Mouse (Mus musculus) lung, postnatal 0 days (tissue): ENCODE results near the gene Lamp1. TPM values are rescaled to one million over a fixed set of nuclear protein-coding genes. Genes with fewer than 3 reads are reported as not detected.

Source experiments
- ATAC-seq: fragments of 200-750 bp; cut with Nextera tagmentation; 2 replicates; pipeline ENCODE4 v1.8.0; 2017; ENCODE audit warnings: moderate library complexity
- DNase-seq: peaks from one replicate; pipeline ENCODE4 v3.0.0-alpha.2; 2016; ENCODE audit warnings: low spot score
- H3K27ac ChIP-seq: fragments of 300-500 bp; sonication (generic); 2 replicates; pipeline ENCODE4 v1.5.1; 2014; ENCODE audit warnings: antibody characterized with exemption, mild to moderate bottlenecking, low read length, mixed read lengths
- H3K27me3 ChIP-seq: fragments of 300-500 bp; sonication (generic); replicated peaks from 2 replicates; pipeline ENCODE4 v1.6.1; 2014; ENCODE audit warnings: low read length, mixed read lengths; ENCODE audit not compliant: insufficient read depth
- H3K36me3 ChIP-seq: fragments of 300-500 bp; sonication (generic); 2 replicates; pipeline ENCODE4 v1.6.1; 2014; ENCODE audit warnings: low read length, mixed read lengths; ENCODE audit not compliant: insufficient read depth
- H3K4me1 ChIP-seq: fragments of 300-500 bp; sonication (generic); 2 replicates; pipeline ENCODE4 v1.6.1; 2014; ENCODE audit warnings: antibody characterized with exemption, low read depth, low read length, mixed read lengths; ENCODE audit not compliant: insufficient read depth
- H3K4me2 ChIP-seq: fragments of 300-500 bp; sonication (generic); replicated peaks from 2 replicates; pipeline ENCODE4 v1.6.1; 2014; ENCODE audit warnings: low read depth, mild to moderate bottlenecking, low read length, moderate library complexity, mixed read lengths
- H3K4me3 ChIP-seq: fragments of 300-500 bp; sonication (generic); 2 replicates; pipeline ENCODE4 v1.5.1; 2014; ENCODE audit warnings: low read depth, low read length
- H3K9ac ChIP-seq: fragments of 300-500 bp; sonication (generic); replicated peaks from 2 replicates; pipeline ENCODE4 v1.6.1; 2014; ENCODE audit warnings: low read depth, mild to moderate bottlenecking
- H3K9me3 ChIP-seq: fragments of 300-500 bp; sonication (generic); 2 replicates; pipeline ENCODE4 v1.6.1; 2016; ENCODE audit warnings: low read length, mixed read lengths
- CTCF ChIP-seq: IDR thresholded peaks from 2 replicates; pipeline ENCODE4 v1.5.1; 2016; ENCODE audit warnings: antibody characterized with exemption, mild to moderate bottlenecking
- EP300 ChIP-seq: IDR thresholded peaks from 2 replicates; pipeline ENCODE4 v1.6.1; 2016; ENCODE audit warnings: antibody characterized with exemption, mild to moderate bottlenecking, control low read depth
- WGBS: fragments of 180-500 bp; shearing (Covaris S2); extraction: QIAGEN DNeasy Blood & Tissue Kit; methylation state at CpG from one replicate; pipeline ENCODE4 v1.1.7; 2014; 5-methylcytosine and 5-hydroxymethylcytosine counted together
- polyA plus RNA-seq: library from polyadenylated mRNA; unstranded; fragments of >200 nt; fragmentation: Nextera tagmentation; extraction: Ambion mirVana; gene quantifications from 2 replicates; pipeline ENCODE4 v1.2.1, GENCODE M21; 2015

Lamp1 gene
- polyA plus RNA-seq, 1 experiment from 2014 or later, result 522 TPM

DNA sequence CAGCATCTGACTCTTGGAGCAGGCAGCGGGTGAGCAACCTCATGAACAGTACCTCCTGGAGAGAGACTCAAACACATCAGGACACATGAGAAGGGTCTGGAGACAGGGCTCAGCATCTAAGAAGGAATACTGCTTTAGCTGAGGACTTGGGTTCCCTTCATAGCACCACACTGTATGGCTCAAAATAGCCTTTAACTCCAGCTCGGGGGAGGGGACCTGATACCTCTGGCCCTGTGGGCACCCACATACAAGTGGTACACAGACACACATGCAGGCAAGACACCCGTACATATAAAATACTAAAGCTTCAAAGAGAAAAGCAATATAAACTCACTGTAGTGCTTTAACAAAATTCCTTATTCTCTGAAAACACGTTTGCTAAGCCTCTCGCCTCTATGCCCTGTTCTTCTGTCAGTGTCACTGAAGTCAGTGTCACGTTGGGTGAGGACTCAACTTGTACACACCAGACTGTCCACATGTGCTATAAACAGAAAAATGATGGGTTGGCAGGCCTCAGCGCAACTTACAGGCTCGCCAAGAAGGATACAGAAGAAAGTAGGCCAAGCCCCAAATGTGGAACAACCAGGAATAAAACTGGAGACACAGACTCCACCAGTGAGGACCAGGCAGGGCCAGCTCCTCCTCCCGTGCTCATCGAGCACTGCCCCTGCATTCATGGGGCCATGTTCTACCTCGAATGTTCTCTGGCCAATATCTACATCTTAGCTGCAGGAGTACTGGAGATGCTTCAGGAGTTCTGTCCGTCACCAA is 2.4 kb upstream of the Lamp1 start:
- Histone ChIP-seq H3K27ac (no peak overlapping the region), H3K36me3 (no peaks in the 10 kb centered on the region), H3K27me3 (no peaks in the 10 kb centered on the region), H3K9ac (no peak overlapping the region), H3K4me3 (no peak overlapping the region), H3K9me3 (no peaks in the 10 kb centered on the region), H3K4me1 (peaks cover 10% of the 10 kb centered on the region; the same call in 1 of the 2 replicates), H3K4me2 (no peak overlapping the region)
- TF ChIP-seq EP300 (no peak), CTCF (no peak)
- 68% methylated on average over 12 of the region's 12 CpGs for whole genome bisulfite sequencing
- ATAC-seq (no peak), DNase-seq (no peak)

DNA sequence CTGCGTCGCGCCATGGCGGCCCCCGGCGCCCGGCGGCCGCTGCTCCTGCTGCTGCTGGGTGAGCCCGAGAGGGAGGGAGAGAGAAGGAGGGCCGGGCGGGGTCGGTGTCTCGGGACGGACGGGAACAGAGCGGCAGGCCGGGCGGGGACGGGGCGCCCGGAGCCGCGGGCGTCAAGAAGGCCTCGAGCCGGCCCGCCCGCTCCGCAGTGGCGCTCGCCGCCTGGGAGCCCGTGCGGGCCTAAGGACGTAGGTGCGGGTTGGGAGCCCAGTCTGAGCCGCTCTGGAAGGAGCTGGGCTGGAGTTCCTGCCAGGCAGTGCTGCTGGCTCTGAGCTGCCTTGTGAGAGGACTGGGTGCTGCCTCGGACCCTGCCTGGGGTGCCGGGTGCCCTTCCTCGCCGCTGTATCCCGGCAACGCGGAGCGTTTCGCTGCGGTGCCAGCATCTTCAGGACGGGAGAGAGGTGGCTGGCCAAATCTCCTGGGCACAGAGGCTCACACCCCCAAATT is 468 bp downstream of the Lamp1 start:
- H3K27me3 ChIP-seq, result no peaks in the 10 kb centered on the region
- ATAC-seq, result peak; percentile 71
- H3K9ac ChIP-seq, result peak overlapping the region; percentile 93
- H3K9me3 ChIP-seq, result no peaks in the 10 kb centered on the region
- H3K4me2 ChIP-seq, result peak overlapping the region; percentile 82
- peaks cover 10% of the 10 kb centered on the region; the same call in 1 of the 2 replicates for H3K4me1 ChIP-seq
- H3K27ac ChIP-seq, result peak overlapping the region; percentile 92
- DNase-seq, result peak; percentile 33
- H3K36me3 ChIP-seq, result no peaks in the 10 kb centered on the region
- peak overlapping the region; percentile 97 for H3K4me3 ChIP-seq
- no peak for TF ChIP-seq EP300
- TF ChIP-seq CTCF, result no peak
- under 1% methylated on average over 34 of the region's 49 CpGs for WGBS

DNA sequence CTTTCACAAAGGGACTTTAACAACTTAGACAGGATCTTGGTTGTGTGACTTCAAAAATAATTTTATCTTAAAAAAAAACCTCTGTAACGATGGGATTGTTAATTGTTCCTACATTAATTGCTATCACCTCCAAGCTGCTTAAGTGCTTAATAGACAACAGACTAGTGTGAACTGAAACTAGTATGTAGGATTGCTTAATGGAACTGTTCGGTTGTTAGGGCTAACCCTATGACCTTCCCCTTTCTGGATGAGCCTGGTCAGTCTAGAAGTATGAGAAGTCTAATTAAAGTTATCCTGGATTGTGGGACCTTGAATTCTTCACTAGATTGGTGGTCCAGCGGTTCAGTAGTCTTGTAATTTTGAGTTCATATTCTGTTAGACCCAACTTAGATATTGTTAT is 1.7 kb downstream of the Lamp1 start:
- ATAC-seq (no peak), DNase-seq (peak; percentile 23)
- Histone ChIP-seq H3K36me3 (no peaks in the 10 kb centered on the region), H3K9me3 (no peaks in the 10 kb centered on the region), H3K4me1 (peaks cover 10% of the 10 kb centered on the region; the same call in 1 of the 2 replicates), H3K4me3 (peak overlapping the region; percentile 97; the same call in 1 of the 2 replicates), H3K27ac (no peak overlapping the region), H3K27me3 (no peaks in the 10 kb centered on the region), H3K9ac (peak overlapping the region; percentile 93), H3K4me2 (peak overlapping the region; percentile 82)
- WGBS, result 78% methylated on average over 3 of the region's 3 CpGs
- TF ChIP-seq CTCF, result no peak
- no peak for TF ChIP-seq EP300

DNA sequence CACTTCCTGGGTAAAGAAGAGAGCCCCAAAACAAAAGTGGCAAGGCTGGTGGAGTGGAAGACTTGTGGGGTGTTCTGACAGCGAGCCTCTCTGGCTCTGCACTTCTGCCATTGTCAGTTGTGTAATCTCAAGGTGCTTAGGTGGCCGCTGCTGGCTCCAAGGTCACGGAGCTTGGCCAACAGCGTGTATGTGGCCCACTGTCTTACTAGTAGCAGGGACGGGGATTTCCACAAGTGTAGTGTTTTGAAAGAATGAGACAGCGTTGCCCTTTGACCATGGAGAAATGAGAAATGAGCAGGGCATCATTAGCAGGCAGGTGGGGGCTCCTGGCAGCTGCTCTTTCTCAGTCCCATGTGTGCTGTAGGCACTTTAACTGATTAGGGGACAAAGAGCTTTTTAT is 3.1 kb downstream of the Lamp1 start:
- H3K9ac ChIP-seq, result no peak overlapping the region
- no peaks in the 10 kb centered on the region for H3K9me3 ChIP-seq
- 0 out of 2 replicates have a peak overlapping the region, but pooled peaks have one; percentile 33 for H3K27ac ChIP-seq
- H3K4me3 ChIP-seq, result no peak overlapping the region
- H3K36me3 ChIP-seq, result no peaks in the 10 kb centered on the region
- H3K4me1 ChIP-seq, result peaks cover 10% of the 10 kb centered on the region; the same call in 1 of the 2 replicates
- no peak for TF ChIP-seq EP300
- no peak for TF ChIP-seq CTCF
- DNase-seq (no peak), ATAC-seq (peak; percentile 13)
- WGBS, result 54% methylated on average over 6 of the region's 6 CpGs
- H3K27me3 ChIP-seq, result no peaks in the 10 kb centered on the region
- H3K4me2 ChIP-seq, result 0 out of 2 replicates have a peak overlapping the region, but pooled peaks have one; percentile 3

DNA sequence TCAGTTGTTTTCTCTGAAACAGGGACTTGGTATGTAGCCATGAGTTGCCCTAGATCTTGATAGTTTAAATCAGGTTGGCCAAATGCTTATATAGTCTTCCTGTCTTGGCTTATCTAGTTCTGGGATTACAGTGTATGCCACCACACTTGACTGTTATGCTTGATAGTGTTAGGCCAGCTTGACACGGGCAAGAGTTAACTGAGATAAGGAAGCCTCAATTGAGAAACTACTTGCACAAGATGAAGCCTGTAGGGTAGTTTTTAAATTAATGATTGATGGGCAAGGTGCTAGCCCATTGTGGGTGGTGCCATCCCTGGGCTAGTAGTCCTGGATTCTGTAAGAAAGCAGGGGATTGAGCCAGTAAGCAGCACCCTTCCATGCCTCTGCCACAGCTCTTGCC is 4.6 kb downstream of the Lamp1 start:
- ATAC-seq (no peak), DNase-seq (no peak)
- no peak overlapping the region for H3K27ac ChIP-seq
- H3K9ac ChIP-seq, result no peak overlapping the region
- peaks cover 9% of the 10 kb centered on the region; the same call in 1 of the 2 replicates for H3K4me1 ChIP-seq
- WGBS, result 55% methylated on average over 1 of the region's 1 CpGs
- no peak overlapping the region for H3K4me3 ChIP-seq
- no peaks in the 10 kb centered on the region for H3K9me3 ChIP-seq
- no peaks in the 10 kb centered on the region for H3K27me3 ChIP-seq
- TF ChIP-seq CTCF (no peak), EP300 (no peak)
- H3K36me3 ChIP-seq, result peaks cover 9% of the 10 kb centered on the region
- H3K4me2 ChIP-seq, result no peak overlapping the region

DNA sequence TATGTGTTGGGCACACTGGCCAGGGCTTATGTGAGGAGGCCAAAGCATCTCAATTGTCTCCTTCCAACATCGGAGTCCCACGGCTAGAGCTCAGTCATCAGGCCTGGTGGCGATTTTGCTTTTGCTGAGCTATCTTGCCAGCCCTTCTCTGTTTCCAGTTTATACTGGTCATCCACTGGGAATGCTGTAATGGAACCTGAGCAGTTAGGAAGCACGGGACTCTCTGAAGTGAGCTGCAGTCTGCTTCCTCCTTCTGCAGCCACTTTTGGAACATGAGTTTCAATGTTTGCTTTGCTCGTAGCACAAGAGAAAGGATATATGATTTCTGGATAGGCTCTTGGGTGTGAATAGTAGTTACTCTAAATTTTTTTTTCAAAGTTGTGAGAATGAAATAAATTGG is 5.4 kb downstream of the Lamp1 start:
- no peak for TF ChIP-seq EP300
- no peak for TF ChIP-seq CTCF
- peak; percentile 18; the same call in 1 of the 2 replicates for ATAC-seq
- Histone ChIP-seq H3K27me3 (no peaks in the 10 kb centered on the region), H3K9ac (no peak overlapping the region), H3K36me3 (peaks cover 17% of the 10 kb centered on the region), H3K4me2 (no peak overlapping the region), H3K4me3 (no peak overlapping the region), H3K27ac (no peak overlapping the region), H3K4me1 (peaks cover 7% of the 10 kb centered on the region; the same call in 1 of the 2 replicates), H3K9me3 (no peaks in the 10 kb centered on the region)
- DNase-seq, result peak; percentile 58
- WGBS, result 66% methylated on average over 5 of the region's 5 CpGs
